Mouse (Mus musculus): Measurements from ENCODE around the gene Mettl22. TPM values are rescaled to one million over a fixed set of nuclear protein-coding genes. Genes with fewer than 3 reads are reported as not detected.
A peak's percentile ranks its signal among the peaks of the same experiment; 100 is the strongest.

Mettl22 gene
- total and polyA plus RNA-seq, 3 experiments = 11.7 to 19.0 TPM; not detected in 1

DNA sequence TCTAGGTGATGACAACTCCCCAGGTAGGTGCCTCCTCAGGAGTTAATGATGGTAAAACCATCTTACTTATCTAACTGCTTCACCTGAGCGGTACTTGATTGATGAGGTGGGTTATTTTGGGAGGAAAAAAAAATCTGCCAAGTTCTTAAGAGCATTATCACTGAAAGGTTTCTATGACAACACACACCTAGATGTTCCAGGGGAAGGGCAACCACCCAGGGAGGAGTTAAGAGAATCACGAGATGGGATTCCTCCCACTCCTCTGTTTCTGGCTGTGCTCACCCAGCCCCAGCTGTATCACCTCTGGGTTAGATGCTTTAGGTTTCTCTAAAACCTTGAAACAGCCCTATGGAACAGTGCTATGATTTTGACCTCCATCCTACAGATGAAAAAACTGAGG, 26.4 kb downstream of the Mettl22 start:
- Histone ChIP-seq H3K27ac (ENCODE audit: control insufficient read depth, low read depth, low read length) (no peak overlapping the region), H3K4me3 (ENCODE audit: control insufficient read depth in 1 of 2, insufficient read depth in 1 of 2, low read depth in 2 of 2, low read length in 2 of 2) (no peak overlapping the region), H3K36me3 (ENCODE audit: control insufficient read depth in 1 of 2, insufficient read depth in 2 of 2, low read length in 2 of 2) (no peaks in the 10 kb centered on the region), H3K9me3 (replicated peaks; ENCODE audit: insufficient read depth, low read length) (no peaks in the 10 kb centered on the region), H3K9ac (ENCODE audit: control insufficient read depth, low read depth, low read length, poor library complexity, severe bottlenecking) (no peak overlapping the region), H3K4me1 (ENCODE audit: control insufficient read depth in 1 of 2, insufficient read depth in 2 of 2, low read length in 2 of 2) (peaks cover 0 to 4% of the 10 kb centered on the region in 2 experiments; a peak in 2 of 4 replicates), H3K79me2 (ENCODE audit: control insufficient read depth, insufficient read depth, low read length, poor library complexity) (no peaks in the 10 kb centered on the region), H3K27me3 (ENCODE audit: control insufficient read depth in 1 of 2, insufficient read depth in 2 of 2, low read length in 2 of 2) (no peaks in the 10 kb centered on the region)
- TF ChIP-seq USF1 (IDR thresholded peaks at IDR 0.05; ENCODE audit: low read depth, low read length) (no peak), POLR2AphosphoS5 (IDR thresholded peaks at IDR 0.05; ENCODE audit: borderline replicate concordance, low read depth, low read length) (no peak), TAL1 (IDR thresholded peaks at IDR 0.05; ENCODE audit: low read length) (no peak), CTCF (IDR thresholded peaks at IDR 0.05 in 2 of 3, conservative IDR thresholded peaks at IDR 0.05 in 1 of 3; ENCODE audit: control insufficient read depth in 1 of 3, insufficient read depth in 1 of 3, low read depth in 2 of 3, low read length in 3 of 3, poor library complexity in 1 of 3, severe bottlenecking in 1 of 3) (no peak)
- DNase-seq (ENCODE audit: low read depth, low spot score) = no peak

- DNase-seq (ENCODE audit: low read depth, low spot score) = peak; percentile 42
- peaks cover 3 to 9% of the 10 kb centered on the region in 2 experiments; a peak in 2 of 4 replicates for H3K27me3 ChIP-seq (ENCODE audit: control insufficient read depth in 1 of 2, insufficient read depth in 2 of 2, low read length in 2 of 2)
- TF ChIP-seq CTCF (IDR thresholded peaks at IDR 0.05 in 2 of 3, conservative IDR thresholded peaks at IDR 0.05 in 1 of 3; ENCODE audit: control insufficient read depth in 1 of 3, insufficient read depth in 1 of 3, low read depth in 2 of 3, low read length in 3 of 3, poor library complexity in 1 of 3, severe bottlenecking in 1 of 3) = peak in 1 of 3 experiments; percentile 5; a peak in 1 of 6 replicates
- TF ChIP-seq SIN3A (IDR thresholded peaks at IDR 0.05; ENCODE audit: low read length) = peak; percentile 44; the same call in 1 of the 2 replicates
- no peak for TF ChIP-seq USF2 (IDR thresholded peaks at IDR 0.05; ENCODE audit: borderline replicate concordance in 1 of 2, insufficient read depth in 1 of 2, low read depth in 1 of 2, low read length in 2 of 2)
- TF ChIP-seq ETS1 (IDR thresholded peaks at IDR 0.05; ENCODE audit: low read depth, low read length) = no peak
Measured at GRCm38 (mm10) chr16:8504271-8504670, 33.7 kb downstream of the Mettl22 start.

GRCm38 (mm10) chr16:8509894-8510293, 39.3 kb downstream of the Mettl22 start:
- no peak overlapping the region for H3K4me3 ChIP-seq (ENCODE audit: control insufficient read depth in 1 of 2, insufficient read depth in 1 of 2, low read depth in 2 of 2, low read length in 2 of 2)
- H3K9me3 ChIP-seq (replicated peaks; ENCODE audit: insufficient read depth, low read length) = no peaks in the 10 kb centered on the region
- 0 out of 4 replicates have a peak, but pooled peaks cover 0 to 3% of the 10 kb centered on the region in 2 experiments for H3K4me1 ChIP-seq (ENCODE audit: control insufficient read depth in 1 of 2, insufficient read depth in 2 of 2, low read length in 2 of 2)
- H3K79me2 ChIP-seq (ENCODE audit: control insufficient read depth, insufficient read depth, low read length, poor library complexity) = no peaks in the 10 kb centered on the region
- DNase-seq (ENCODE audit: low read depth, low spot score) = no peak
- no peak overlapping the region for H3K9ac ChIP-seq (ENCODE audit: control insufficient read depth, low read depth, low read length, poor library complexity, severe bottlenecking)
- H3K36me3 ChIP-seq (ENCODE audit: control insufficient read depth in 1 of 2, insufficient read depth in 2 of 2, low read length in 2 of 2) = no peaks in the 10 kb centered on the region
- TF ChIP-seq POLR2A (IDR thresholded peaks at IDR 0.05; ENCODE audit: control insufficient read depth in 1 of 2, insufficient read depth in 1 of 2, low read depth in 1 of 2, low read length in 2 of 2, poor library complexity in 1 of 2) (no peak), UBTF (IDR thresholded peaks at IDR 0.05; ENCODE audit: borderline replicate concordance, insufficient read depth, low read depth, low read length) (no peak), GATA1 (IDR thresholded peaks at IDR 0.05; ENCODE audit: low read depth, low read length) (no peak), E2F4 (IDR thresholded peaks at IDR 0.05; ENCODE audit: borderline replicate concordance, low read depth, low read length) (no peak), MYB (IDR thresholded peaks at IDR 0.05; ENCODE audit: low read depth, low read length) (no peak), ELF1 (IDR thresholded peaks at IDR 0.05; ENCODE audit: low read depth, low read length) (no peak)
- H3K27ac ChIP-seq (ENCODE audit: control insufficient read depth, low read depth, low read length) = no peak overlapping the region
- H3K27me3 ChIP-seq (ENCODE audit: control insufficient read depth in 1 of 2, insufficient read depth in 2 of 2, low read length in 2 of 2) = peaks cover 3 to 10% of the 10 kb centered on the region in 2 experiments; a peak in 2 of 4 replicates

More at GRCm38 (mm10) chr16:8504271-8504670, 33.7 kb downstream of the Mettl22 start:
- Histone ChIP-seq H3K27ac (ENCODE audit: control insufficient read depth, low read depth, low read length) (no peak overlapping the region), H3K9ac (ENCODE audit: control insufficient read depth, low read depth, low read length, poor library complexity, severe bottlenecking) (no peak overlapping the region), H3K4me1 (ENCODE audit: control insufficient read depth in 1 of 2, insufficient read depth in 2 of 2, low read length in 2 of 2) (no peaks in the 10 kb centered on the region), H3K9me3 (replicated peaks; ENCODE audit: insufficient read depth, low read length) (no peaks in the 10 kb centered on the region), H3K36me3 (ENCODE audit: control insufficient read depth in 1 of 2, insufficient read depth in 2 of 2, low read length in 2 of 2) (no peaks in the 10 kb centered on the region), H3K4me3 (ENCODE audit: control insufficient read depth in 1 of 2, insufficient read depth in 1 of 2, low read depth in 2 of 2, low read length in 2 of 2) (no peak overlapping the region), H3K79me2 (ENCODE audit: control insufficient read depth, insufficient read depth, low read length, poor library complexity) (no peaks in the 10 kb centered on the region)

Data from MEL (cell line).